Mouse (Mus musculus) G1E (cell line): Measurements from ENCODE around the gene Igsf21.

Source experiments
- CTCF ChIP-seq: IDR thresholded peaks from 2 replicates; pipeline ENCODE4 v1.5.1; 2012; ENCODE audit warnings: low read depth, low read length, inconsistent platforms, mixed read lengths
- GATA1 ChIP-seq: IDR thresholded peaks from 2 replicates; pipeline ENCODE4 v1.6.1; 2012; ENCODE audit warnings: borderline replicate concordance, low read length, inconsistent platforms, mixed read lengths
- GATA2 ChIP-seq: IDR thresholded peaks from 2 replicates; pipeline ENCODE4 v1.6.1; 2012; ENCODE audit warnings: low read depth, low read length, inconsistent platforms, borderline replicate concordance
- POLR2AphosphoS5 ChIP-seq: IDR thresholded peaks from 2 replicates; pipeline ENCODE4 v1.6.1; 2012; ENCODE audit warnings: low read depth, low read length, inconsistent platforms; ENCODE audit not compliant: insufficient replicate concordance
- TAL1 ChIP-seq: conservative IDR thresholded peaks from 2 replicates; pipeline ENCODE4 v1.6.1; 2012; ENCODE audit warnings: low read depth, low read length, inconsistent platforms, mixed read lengths

- TF ChIP-seq CTCF: no peak
- no peak for TF ChIP-seq TAL1
- TF ChIP-seq GATA1: no peak
- no peak for TF ChIP-seq POLR2AphosphoS5
- no peak for TF ChIP-seq GATA2
These were observed 150.3 kb downstream of the Igsf21 start for GRCm38 (mm10) chr4:140096283-140096682.
